In the genomic region with DNA sequence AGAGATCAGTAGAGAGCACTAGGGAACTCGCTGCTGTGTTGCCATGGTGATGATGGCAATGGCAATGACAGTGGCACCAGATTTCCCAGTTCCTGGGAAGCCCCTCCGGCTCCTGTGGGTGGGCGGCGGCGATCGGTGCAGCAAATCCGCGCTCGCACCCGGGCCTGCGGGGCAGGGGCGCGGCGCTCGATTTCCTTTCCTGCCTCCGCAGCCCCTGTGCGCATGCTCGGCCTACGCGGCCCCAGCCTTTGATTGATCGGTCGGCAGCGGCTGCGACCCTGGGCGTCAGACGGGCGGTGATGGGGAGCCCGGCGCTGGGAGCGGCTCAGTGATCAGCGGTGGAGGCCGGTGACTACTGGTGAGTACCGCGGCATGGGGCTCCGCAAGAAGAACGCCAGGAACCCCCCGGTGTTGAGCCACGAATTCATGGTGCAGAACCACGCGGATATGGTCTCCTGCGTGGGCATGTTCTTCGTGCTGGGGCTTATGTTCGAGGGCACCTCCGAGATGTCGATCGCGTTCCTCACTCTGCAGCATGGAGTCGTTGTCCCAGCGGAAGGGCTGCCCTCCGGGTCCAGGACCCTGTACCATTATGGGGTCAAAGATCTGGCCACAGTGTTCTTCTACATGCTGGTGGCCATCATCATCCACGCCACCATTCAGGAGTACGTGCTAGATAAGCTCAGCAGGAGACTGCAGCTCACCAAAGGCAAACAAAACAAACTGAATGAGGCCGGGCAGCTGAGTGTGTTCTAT, we compare ENCODE assay signal across 8 mouse cellular contexts. TPM values are rescaled to one million over a fixed set of nuclear protein-coding genes. Genes with fewer than 3 reads are reported as not detected.
DNase-seq lines count a peak whose midpoint lies in the region; ATAC-seq lines count a peak whose summit lies in the region.

A gene (plus strand): TSS at position 35 of the 756 bp plus-strand sequence.

- DNase-seq in ES-CJ7 (ENCODE audit: low read depth, low spot score): peak; percentile 79
- DNase-seq in adrenal gland, postnatal 4 days (ENCODE audit: low spot score in 2 of 2): peak; percentile 31 to 46
- peak; percentile 47 to 55 for DNase-seq in heart, postnatal 14 days
- DNase-seq in layer of hippocampus, postnatal 10 days (ENCODE audit: low spot score in 2 of 2): peak; percentile 83 to 90
- DNase-seq in retina, postnatal 1 day: peak; percentile 94
- no peak for DNase-seq in spleen, postnatal 10 days (ENCODE audit: low spot score in 2 of 2)

- ATAC-seq in embryonic facial prominence, embryonic 15.5 days (ENCODE audit: insufficient number of reproducible peaks, low FRiP score, low TSS enrichment, low read depth): peak; percentile 88
- peak; percentile 94 for ATAC-seq in lung, embryonic 16.5 days (ENCODE audit: low read depth)

- intact Hi-C loops in heart, postnatal 14 days (cut with DNase I): no loop called here

- H3K9me3 ChIP-seq in embryonic facial prominence, embryonic 15.5 days (replicated peaks): no peaks in the 10 kb centered on the region
- H3K9me3 ChIP-seq in lung, embryonic 16.5 days (ENCODE audit: control insufficient read depth, low read length): no peaks in the 10 kb centered on the region

- H3K36me3 ChIP-seq in embryonic facial prominence, embryonic 15.5 days: no peaks in the 10 kb centered on the region
- no peaks in the 10 kb centered on the region for H3K36me3 ChIP-seq in lung, embryonic 16.5 days (ENCODE audit: control insufficient read depth, insufficient read depth, low read length)

- H3K27me3 ChIP-seq in embryonic facial prominence, embryonic 15.5 days: no peaks in the 10 kb centered on the region
- H3K27me3 ChIP-seq in lung, embryonic 16.5 days (ENCODE audit: control insufficient read depth, insufficient read depth, low read depth, low read length): no peaks in the 10 kb centered on the region

- H3K9ac ChIP-seq in embryonic facial prominence, embryonic 15.5 days: peak within 1 kb of the TSS; percentile 33; the same call in 1 of the 2 replicates
- peak within 1 kb of the TSS; percentile 71 for H3K9ac ChIP-seq in lung, embryonic 16.5 days (ENCODE audit: low read length)

- peaks cover 10% of the 10 kb centered on the region; the same call in 1 of the 2 replicates for H3K4me1 ChIP-seq in embryonic facial prominence, embryonic 15.5 days
- peaks cover 4% of the 10 kb centered on the region; the same call in 1 of the 2 replicates for H3K4me1 ChIP-seq in lung, embryonic 16.5 days (replicated peaks; ENCODE audit: control insufficient read depth, insufficient read depth, low read length)

- H3K4me2 ChIP-seq in embryonic facial prominence, embryonic 15.5 days (replicated peaks): peak within 1 kb of the TSS; percentile 53
- peak within 1 kb of the TSS; percentile 90 for H3K4me2 ChIP-seq in lung, embryonic 16.5 days (ENCODE audit: low read depth, low read length)

- 3% methylated on average over 53 of the region's 53 CpGs for WGBS in embryonic facial prominence, embryonic 15.5 days
- 2% methylated on average over 48 of the region's 53 CpGs for WGBS in lung, embryonic 16.5 days

- H3K27ac ChIP-seq in embryonic facial prominence, embryonic 15.5 days (replicated peaks): no peak within 1 kb of the TSS
- no peak within 1 kb of the TSS for H3K27ac ChIP-seq in lung, embryonic 16.5 days (ENCODE audit: low read length)

- H3K4me3 ChIP-seq in embryonic facial prominence, embryonic 15.5 days (replicated peaks): peak within 1 kb of the TSS; percentile 63
- H3K4me3 ChIP-seq in lung, embryonic 16.5 days (ENCODE audit: low read length): peak within 1 kb of the TSS; percentile 68

RNA-seq across cellular contexts. Expression of the gene that starts here (rescaled TPM):
- total RNA-seq in adrenal gland, postnatal 4 days (2021): 1 to 10 TPM; 5.3 TPM
- polyA plus RNA-seq in embryonic facial prominence, embryonic 15.5 days (2015; fragmentation: Nextera tagmentation; extraction: Ambion mirVana): 9.1 and 9.9 TPM in 2 replicates
- total RNA-seq in heart, postnatal 14 days (2021): under 1 TPM; 0.22 to 0.24 TPM
- 10 to 100 TPM; 17.8 to 19.2 TPM for total RNA-seq in layer of hippocampus, postnatal 10 days (2021)
- 4.2 TPM in 2 replicates for polyA plus RNA-seq in lung, embryonic 16.5 days (2015; fragmentation: Nextera tagmentation; extraction: Ambion mirVana)

Comparison
In these comparisons a context has a peak if more than half of its experiments do, and no peak if none do; other contexts are left out.
1. RNA of the gene that starts here (total RNA-seq): 17.8 to 19.2 TPM in layer of hippocampus, postnatal 10 days and 5.3 TPM in adrenal gland, postnatal 4 days; 0.22 to 0.24 TPM in heart, postnatal 14 days; every median in the first group is over 4 times any median in the second.
2. Peak in DNase-seq in heart, postnatal 14 days; RNA of the gene not detected or under 1 TPM.
3. DNase-seq: peak in ES-CJ7 (single experiment), adrenal gland, postnatal 4 days (2 of 2), layer of hippocampus, postnatal 10 days (2 of 2) and retina, postnatal 1 day (single experiment); none in spleen, postnatal 10 days (0 of 2).